Mouse (Mus musculus): ENCODE data around the gene Zbtb20. TPM values are rescaled to one million over a fixed set of nuclear protein-coding genes. Genes with fewer than 3 reads are reported as not detected.
A peak's percentile ranks its signal among the peaks of the same experiment; 100 is the strongest.

Gene Zbtb20
- polyA plus RNA-seq, 1 experiment from 2014 or later = 32.5 TPM

DNA sequence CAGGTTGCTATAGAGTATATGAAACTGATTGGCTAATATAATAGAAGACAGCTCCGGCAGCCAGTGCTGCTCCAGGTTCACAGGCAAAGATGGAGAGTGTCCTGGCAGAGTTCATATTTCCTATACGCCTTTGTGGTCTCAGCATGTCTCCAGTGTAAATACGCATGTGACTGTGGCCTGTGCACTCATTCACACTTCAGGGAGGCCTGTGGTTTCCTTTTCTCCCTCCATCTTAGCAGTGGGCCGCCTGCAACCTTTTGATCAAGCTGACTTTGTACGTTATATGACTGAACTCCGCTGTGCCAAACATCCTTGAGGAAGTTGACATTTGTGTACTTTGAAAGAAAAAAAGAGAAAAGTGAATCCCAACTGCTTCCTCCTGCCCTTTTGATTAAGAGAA lies 501.1 kb downstream of the Zbtb20 start:
- Histone ChIP-seq H3K9me3 (no peaks in the 10 kb centered on the region), H3K4me3 (no peak overlapping the region), H3K27ac (no peak overlapping the region), H3K27me3 (ENCODE audit: insufficient read depth, poor library complexity, severe bottlenecking) (no peaks in the 10 kb centered on the region), H3K36me3 (no peaks in the 10 kb centered on the region), H3K4me1 (peaks cover 14% of the 10 kb centered on the region)
- DNase-seq (ENCODE audit: low spot score) = no peak
- 82% methylated on average over 6 of the region's 6 CpGs for WGBS

DNA sequence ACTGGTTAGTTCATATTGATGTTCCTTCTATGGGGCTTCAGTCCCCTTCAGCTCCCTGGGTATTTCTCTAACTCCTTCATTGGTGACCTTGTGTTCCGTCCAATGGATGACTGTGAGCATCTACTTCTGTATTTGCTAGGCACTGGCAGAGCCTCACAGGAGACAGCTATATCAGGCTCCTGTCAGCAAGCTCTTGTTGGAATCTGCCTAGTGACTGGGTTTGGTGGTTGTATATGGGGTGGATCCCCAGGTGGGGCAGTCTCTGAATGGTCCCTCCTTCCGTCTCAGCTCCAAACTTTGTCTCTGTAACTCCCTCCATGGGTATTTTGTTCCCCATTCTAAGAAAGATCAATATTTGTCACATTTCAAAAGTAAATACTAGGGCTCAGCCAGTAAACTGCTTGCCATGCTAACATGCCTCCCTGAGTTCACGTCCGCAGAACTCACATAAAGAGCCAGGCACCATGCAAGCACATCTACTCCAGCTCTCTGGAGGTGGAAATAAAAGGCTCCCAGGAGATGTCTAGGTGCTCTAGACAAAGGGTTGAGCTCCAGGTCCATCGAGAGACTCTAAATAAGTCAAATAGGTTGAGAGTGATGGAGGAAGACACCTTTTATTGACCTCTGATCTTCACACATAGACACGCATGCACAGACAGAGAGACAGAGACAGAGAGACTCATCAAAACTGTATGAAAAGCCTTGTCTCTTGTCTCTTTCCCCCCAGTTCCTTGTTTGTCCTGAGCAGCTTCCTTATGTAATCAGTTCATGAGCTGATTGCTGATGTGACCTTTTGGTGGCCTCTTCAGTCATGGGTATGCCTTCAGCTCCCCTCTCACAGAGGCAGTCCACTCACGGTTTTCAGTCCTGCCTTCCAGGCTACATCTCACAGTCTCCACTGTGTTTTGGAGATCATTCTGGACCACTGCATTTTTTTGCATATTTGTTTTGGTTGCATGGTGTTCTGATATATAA lies 504.0 kb downstream of the Zbtb20 start:
- Histone ChIP-seq H3K27ac (no peak overlapping the region), H3K9me3 (no peaks in the 10 kb centered on the region), H3K4me1 (peaks cover 10% of the 10 kb centered on the region), H3K36me3 (no peaks in the 10 kb centered on the region), H3K4me3 (no peak overlapping the region), H3K27me3 (ENCODE audit: insufficient read depth, poor library complexity, severe bottlenecking) (no peaks in the 10 kb centered on the region)
- WGBS = 65% methylated on average over 7 of the region's 7 CpGs
- no peak for DNase-seq (ENCODE audit: low spot score)

DNA sequence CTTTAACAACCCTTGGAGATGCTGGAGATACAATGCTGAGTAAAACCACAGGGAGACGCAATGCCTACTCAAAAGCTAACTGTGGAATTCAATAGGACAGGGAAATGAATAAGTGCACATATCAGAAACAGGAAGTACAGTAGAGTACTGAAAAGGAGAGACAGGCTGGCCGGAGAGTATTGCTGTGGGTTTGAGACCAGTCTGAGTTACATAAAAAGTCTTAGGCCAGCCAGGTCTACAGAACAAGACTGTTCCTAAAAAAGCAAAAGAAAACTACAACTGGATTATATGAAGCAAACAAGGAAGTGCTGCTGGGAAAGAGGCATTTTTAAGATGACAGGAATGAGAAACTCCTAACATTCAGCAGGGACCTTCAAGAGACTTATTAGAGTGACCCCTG lies 505.5 kb downstream of the Zbtb20 start:
- peaks cover 15% of the 10 kb centered on the region for H3K4me1 ChIP-seq
- no peaks in the 10 kb centered on the region for H3K36me3 ChIP-seq
- no peak for DNase-seq (ENCODE audit: low spot score)
- no peak overlapping the region for H3K4me3 ChIP-seq
- no peaks in the 10 kb centered on the region for H3K9me3 ChIP-seq
- H3K27me3 ChIP-seq (ENCODE audit: insufficient read depth, poor library complexity, severe bottlenecking) = no peaks in the 10 kb centered on the region
- 83% methylated on average over 2 of the region's 2 CpGs for WGBS
- H3K27ac ChIP-seq = no peak overlapping the region

DNA sequence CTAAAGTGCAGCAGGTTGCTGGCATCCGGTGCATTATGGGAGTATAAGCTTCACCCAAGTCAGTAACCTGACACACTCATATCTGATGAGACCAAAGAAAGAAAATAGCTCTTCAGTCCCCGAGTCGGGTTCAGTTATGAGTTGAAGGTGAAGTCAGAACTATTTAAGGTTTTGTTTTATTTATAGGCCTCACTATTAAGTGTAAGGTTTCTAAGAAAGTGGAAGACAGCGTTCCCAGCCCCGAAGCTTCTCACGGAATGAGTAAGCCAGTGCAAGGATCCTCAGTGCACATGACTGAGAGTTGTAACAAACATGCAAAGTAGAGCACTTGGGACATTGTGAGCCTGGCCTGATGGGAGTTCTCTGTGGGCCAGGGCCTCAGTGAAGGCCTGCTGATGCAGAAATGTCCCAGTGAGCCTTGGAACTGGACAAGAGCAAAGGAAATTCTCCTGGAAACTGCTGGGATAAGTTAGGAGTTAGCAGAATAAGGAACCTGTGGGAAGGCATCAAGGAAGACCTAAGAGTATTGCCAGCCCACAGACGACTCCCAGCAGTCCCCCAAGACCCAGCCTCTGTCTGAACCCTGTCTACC lies 507.6 kb downstream of the Zbtb20 start:
- peaks cover 20% of the 10 kb centered on the region for H3K4me1 ChIP-seq
- H3K4me3 ChIP-seq = no peak overlapping the region
- no peaks in the 10 kb centered on the region for H3K36me3 ChIP-seq
- no peaks in the 10 kb centered on the region for H3K9me3 ChIP-seq
- WGBS = 76% methylated on average over 7 of the region's 7 CpGs
- no peak for DNase-seq (ENCODE audit: low spot score)
- H3K27me3 ChIP-seq (ENCODE audit: insufficient read depth, poor library complexity, severe bottlenecking) = no peaks in the 10 kb centered on the region
- H3K27ac ChIP-seq = no peak overlapping the region

DNA sequence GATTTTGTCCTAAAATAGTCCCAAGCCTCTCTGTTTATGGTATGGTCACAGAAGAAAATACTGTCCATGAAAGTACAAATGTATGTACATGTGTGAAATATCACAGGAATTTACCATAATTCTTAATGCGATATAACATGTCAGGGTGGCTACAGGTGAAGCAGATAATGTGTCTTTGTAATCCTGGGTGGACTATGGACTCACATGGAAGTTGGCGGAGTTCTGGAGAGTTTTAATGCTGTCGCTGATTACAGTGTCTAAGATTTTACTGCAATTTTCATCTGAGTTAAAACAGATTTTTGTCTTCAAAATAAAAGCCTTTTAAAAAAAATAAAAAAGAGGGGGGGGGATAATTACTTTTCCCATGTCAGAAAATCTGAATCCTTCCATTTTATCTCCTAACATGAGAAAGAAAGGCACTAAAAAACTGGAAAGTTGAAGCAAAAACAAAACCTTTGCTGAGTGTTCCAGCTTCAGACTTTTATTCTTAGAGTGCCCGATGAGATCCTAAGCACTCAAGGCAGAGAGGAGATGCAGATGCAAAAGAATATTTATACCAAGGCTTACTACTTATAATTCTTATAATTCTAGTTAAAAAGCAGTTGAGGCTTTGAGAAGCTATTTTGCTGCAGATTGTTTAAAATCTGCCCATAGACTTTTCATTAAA lies 509.4 kb downstream of the Zbtb20 start:
- H3K4me1 ChIP-seq = peaks cover 15% of the 10 kb centered on the region; the same call in 1 of the 2 replicates
- H3K27me3 ChIP-seq (ENCODE audit: insufficient read depth, poor library complexity, severe bottlenecking) = no peaks in the 10 kb centered on the region
- WGBS = 89% methylated on average over 4 of the region's 4 CpGs
- no peaks in the 10 kb centered on the region for H3K9me3 ChIP-seq
- no peak overlapping the region for H3K4me3 ChIP-seq
- H3K27ac ChIP-seq = no peak overlapping the region
- H3K36me3 ChIP-seq = no peaks in the 10 kb centered on the region
- no peak for DNase-seq (ENCODE audit: low spot score)

- no peaks in the 10 kb centered on the region for H3K36me3 ChIP-seq
- H3K27ac ChIP-seq = no peak overlapping the region
- DNase-seq (ENCODE audit: low spot score) = no peak
- WGBS = 56% methylated on average over 5 of the region's 5 CpGs
- H3K27me3 ChIP-seq (ENCODE audit: insufficient read depth, poor library complexity, severe bottlenecking) = no peaks in the 10 kb centered on the region
- H3K4me1 ChIP-seq = peaks cover 13% of the 10 kb centered on the region; the same call in 1 of the 2 replicates
- no peak overlapping the region for H3K4me3 ChIP-seq
- no peaks in the 10 kb centered on the region for H3K9me3 ChIP-seq
Observed at GRCm38 (mm10) chr16:43385620-43386210, 510.0 kb downstream of the Zbtb20 start.

DNA sequence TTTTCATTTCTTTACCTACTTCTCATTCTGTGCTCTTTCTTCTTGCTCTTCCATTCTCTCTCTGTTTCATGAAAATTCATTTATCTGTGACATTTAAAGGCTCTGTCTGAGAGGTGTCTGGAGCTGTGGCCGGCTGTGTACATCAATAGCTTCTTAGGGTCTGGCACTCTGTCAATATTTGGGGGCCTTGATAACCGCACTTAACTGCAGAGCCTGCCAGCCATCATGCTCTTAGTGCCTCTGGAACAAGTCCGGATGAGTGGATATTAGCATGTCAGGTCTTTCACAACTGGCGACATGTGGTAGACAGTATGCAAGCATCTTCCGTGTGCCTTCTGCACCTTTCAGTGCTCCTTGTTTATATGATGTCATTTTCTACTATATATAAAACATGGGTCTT lies 510.7 kb downstream of the Zbtb20 start:
- no peak for DNase-seq (ENCODE audit: low spot score)
- H3K4me1 ChIP-seq = peaks cover 13% of the 10 kb centered on the region; the same call in 1 of the 2 replicates
- no peaks in the 10 kb centered on the region for H3K36me3 ChIP-seq
- no peak overlapping the region for H3K27ac ChIP-seq
- no peaks in the 10 kb centered on the region for H3K9me3 ChIP-seq
- H3K27me3 ChIP-seq (ENCODE audit: insufficient read depth, poor library complexity, severe bottlenecking) = no peaks in the 10 kb centered on the region
- no peak overlapping the region for H3K4me3 ChIP-seq
- WGBS = 35% methylated on average over 5 of the region's 5 CpGs

GRCm38 (mm10) chr16:43388389-43388788 lies 512.7 kb downstream of the Zbtb20 start:
- WGBS = 85% methylated on average over 5 of the region's 5 CpGs
- Histone ChIP-seq H3K9me3 (no peaks in the 10 kb centered on the region), H3K4me3 (no peak overlapping the region), H3K4me1 (peaks cover 13% of the 10 kb centered on the region; the same call in 1 of the 2 replicates), H3K27ac (no peak overlapping the region), H3K36me3 (no peaks in the 10 kb centered on the region), H3K27me3 (ENCODE audit: insufficient read depth, poor library complexity, severe bottlenecking) (no peaks in the 10 kb centered on the region)
- no peak for DNase-seq (ENCODE audit: low spot score)

DNA sequence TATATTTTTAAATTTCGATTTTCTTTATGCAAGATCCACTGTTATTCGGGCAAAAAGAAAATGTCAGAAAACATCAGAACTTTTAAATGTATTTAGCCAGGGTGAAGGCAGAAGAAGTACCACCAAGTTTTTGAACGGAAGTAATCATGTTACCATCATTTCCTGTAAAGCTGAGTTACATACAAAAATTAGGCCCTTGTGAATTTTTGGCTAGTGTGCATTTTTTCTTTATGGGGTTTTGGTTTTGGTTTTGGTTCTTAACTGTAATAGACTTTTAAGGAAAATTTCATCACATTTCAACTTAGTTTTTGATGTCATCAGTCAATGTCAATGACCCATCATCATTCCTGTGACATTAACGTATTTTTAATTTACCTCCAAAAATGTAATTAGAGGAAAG lies 514.7 kb downstream of the Zbtb20 start:
- 86% methylated on average over 4 of the region's 4 CpGs for WGBS
- H3K27me3 ChIP-seq (ENCODE audit: insufficient read depth, poor library complexity, severe bottlenecking) = no peaks in the 10 kb centered on the region
- H3K27ac ChIP-seq = no peak overlapping the region
- H3K4me1 ChIP-seq = peaks cover 31% of the 10 kb centered on the region
- no peaks in the 10 kb centered on the region for H3K36me3 ChIP-seq
- no peaks in the 10 kb centered on the region for H3K9me3 ChIP-seq
- no peak for DNase-seq (ENCODE audit: low spot score)
- H3K4me3 ChIP-seq = no peak overlapping the region

- no peak overlapping the region for H3K4me3 ChIP-seq
- peaks cover 21% of the 10 kb centered on the region for H3K4me1 ChIP-seq
- peak overlapping the region; percentile 71; the same call in 1 of the 2 replicates for H3K27ac ChIP-seq
- DNase-seq (ENCODE audit: low spot score) = no peak
- no peaks in the 10 kb centered on the region for H3K36me3 ChIP-seq
- no peaks in the 10 kb centered on the region for H3K9me3 ChIP-seq
- no peaks in the 10 kb centered on the region for H3K27me3 ChIP-seq (ENCODE audit: insufficient read depth, poor library complexity, severe bottlenecking)
- 57% methylated on average over 4 of the region's 4 CpGs for WGBS
Observed at GRCm38 (mm10) chr16:43393382-43393781, 517.7 kb downstream of the Zbtb20 start.

DNA sequence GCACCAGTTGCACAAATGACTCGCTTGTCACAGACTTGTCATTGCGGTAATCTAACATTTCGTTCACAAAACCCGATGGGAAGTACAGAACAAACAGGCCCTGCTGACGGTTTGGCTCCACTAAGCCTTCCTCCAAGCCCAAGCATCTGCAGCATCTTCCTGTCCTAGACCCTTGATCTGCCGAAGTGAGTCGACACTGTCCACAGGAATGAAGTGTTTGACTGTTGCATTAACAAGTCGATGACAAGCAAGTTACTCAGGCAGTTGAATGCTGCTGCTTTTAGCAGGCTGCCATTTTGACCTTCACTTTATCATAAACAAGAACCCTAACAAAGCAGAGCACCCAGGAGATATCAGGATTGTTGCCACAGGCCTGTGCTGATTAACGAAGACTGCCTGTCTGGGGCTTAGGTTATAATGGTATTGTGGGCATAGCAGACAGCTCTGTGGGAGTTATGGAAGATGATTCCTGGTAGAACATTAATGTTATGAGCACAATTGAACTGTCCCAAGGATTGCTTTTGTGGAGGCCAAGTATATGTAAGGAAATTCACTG lies 518.4 kb downstream of the Zbtb20 start:
- Histone ChIP-seq H3K36me3 (no peaks in the 10 kb centered on the region), H3K27me3 (ENCODE audit: insufficient read depth, poor library complexity, severe bottlenecking) (no peaks in the 10 kb centered on the region), H3K9me3 (no peaks in the 10 kb centered on the region), H3K27ac (peak overlapping the region; percentile 71; the same call in 1 of the 2 replicates), H3K4me3 (no peak overlapping the region), H3K4me1 (peaks cover 21% of the 10 kb centered on the region)
- WGBS = 27% methylated on average over 9 of the region's 9 CpGs
- DNase-seq (ENCODE audit: low spot score) = peak; percentile 81

GRCm38 (mm10) chr16:43394760-43395159 lies 519.1 kb downstream of the Zbtb20 start:
- DNase-seq (ENCODE audit: low spot score) = no peak
- Histone ChIP-seq H3K4me1 (peaks cover 21% of the 10 kb centered on the region), H3K36me3 (no peaks in the 10 kb centered on the region), H3K27ac (peak overlapping the region; percentile 71; the same call in 1 of the 2 replicates), H3K9me3 (no peaks in the 10 kb centered on the region), H3K27me3 (ENCODE audit: insufficient read depth, poor library complexity, severe bottlenecking) (no peaks in the 10 kb centered on the region), H3K4me3 (no peak overlapping the region)
- WGBS = 65% methylated on average over 2 of the region's 2 CpGs
